Mouse (Mus musculus): ENCODE results near the gene Ralgps2.

- TF ChIP-seq CTCF (IDR thresholded peaks at IDR 0.05; ENCODE audit: borderline replicate concordance, extremely low read depth, insufficient read depth, insufficient read length) (peak; percentile 19; the same call in 1 of the 2 replicates), POLR2A (IDR thresholded peaks at IDR 0.05; ENCODE audit: borderline replicate concordance, extremely low read depth, insufficient read depth, insufficient read length, poor library complexity, severe bottlenecking) (no peak)
These were observed 174.8 kb downstream of the Ralgps2 start for GRCm38 (mm10) chr1:156764584-156764983.

All from brain, embryonic 14.5 days (tissue).